Mouse (Mus musculus) small intestine, adult 2 months (tissue): ENCODE results near the gene Olfr67. TPM values are rescaled to one million over a fixed set of nuclear protein-coding genes. Genes with fewer than 3 reads are reported as not detected.

Source experiments
- H3K27ac ChIP-seq: fragments of 200-500 bp; 2 replicates; pipeline ENCODE4 v1.5.1; 2012; ENCODE audit warnings: low read depth, low read length, control low read depth, inconsistent platforms; ENCODE audit not compliant: insufficient read depth
- H3K27me3 ChIP-seq: fragments of 200-500 bp; 2 replicates; pipeline ENCODE4 v1.6.1; 2012; ENCODE audit warnings: mild to moderate bottlenecking, moderate library complexity, low read length, inconsistent platforms; ENCODE audit not compliant: control insufficient read depth, insufficient read depth
- H3K36me3 ChIP-seq: fragments of 200-500 bp; 2 replicates; pipeline ENCODE4 v1.6.1; 2012; ENCODE audit warnings: mild to moderate bottlenecking, low read length, control low read depth, inconsistent platforms; ENCODE audit not compliant: control insufficient read depth, insufficient read depth
- H3K4me1 ChIP-seq: fragments of 200-500 bp; 2 replicates; pipeline ENCODE4 v1.6.1; 2012; ENCODE audit warnings: low read length, inconsistent platforms, mixed read lengths; ENCODE audit not compliant: control insufficient read depth, insufficient read depth, insufficient read length
- H3K4me3 ChIP-seq: fragments of 200-500 bp; 2 replicates; pipeline ENCODE4 v1.5.1; 2012; ENCODE audit warnings: low read depth, mild to moderate bottlenecking, control low read depth, inconsistent platforms, low read length, moderate library complexity
- CTCF ChIP-seq: fragments of 200-500 bp; IDR thresholded peaks from 2 replicates; pipeline ENCODE4 v1.5.1; 2012; ENCODE audit warnings: low read depth, mild to moderate bottlenecking, control low read depth, inconsistent platforms, low read length, moderate library complexity, mixed read lengths; ENCODE audit not compliant: insufficient replicate concordance, insufficient read length; ENCODE audit errors: extremely low read depth
- POLR2A ChIP-seq: fragments of 200-500 bp; IDR thresholded peaks from 2 replicates; pipeline ENCODE4 v1.6.1; 2012; ENCODE audit warnings: low read depth, mild to moderate bottlenecking, control low read depth, inconsistent platforms, low read length, moderate library complexity
- WGBS: fragments of 180-500 bp; shearing (Covaris S2); methylation state at CpG from one replicate; pipeline ENCODE4 v1.1.7; 2018; 5-methylcytosine and 5-hydroxymethylcytosine counted together
- polyA plus RNA-seq: library from polyadenylated mRNA; depleted of rRNA; stranded (reverse); fragments of >200 nt; gene quantifications from 2 replicates; pipeline ENCODE4 v1.2.3, GENCODE M21; 2012; rRNA removed

Olfr67 gene
- polyA plus RNA-seq, 1 experiment: not detected

GRCm38 (mm10) chr7:103757233-103757632 is 34.4 kb downstream of the Olfr67 start, which contains the start of gene Olfr630:
Gene Olfr630, minus strand, starts transcription at chr7:103757333.
- Histone ChIP-seq H3K27me3 (no peaks in the 10 kb centered on the region), H3K36me3 (no peaks in the 10 kb centered on the region), H3K4me3 (no peak within 1 kb of the TSS), H3K27ac (no peak within 1 kb of the TSS), H3K4me1 (no peaks in the 10 kb centered on the region)
- no peak for TF ChIP-seq CTCF
- TF ChIP-seq POLR2A: no peak
- WGBS: 44% methylated on average over 2 of the region's 2 CpGs

- Histone ChIP-seq H3K27ac (no peak within 1 kb of the TSS), H3K4me1 (no peaks in the 10 kb centered on the region), H3K36me3 (no peaks in the 10 kb centered on the region), H3K4me3 (no peak within 1 kb of the TSS), H3K27me3 (no peaks in the 10 kb centered on the region)
- WGBS: 70% methylated on average over 2 of the region's 2 CpGs
- TF ChIP-seq CTCF (no peak), POLR2A (no peak)
Measured at GRCm38 (mm10) chr7:103744843-103745242, 46.8 kb downstream of the Olfr67 start, which contains the start of gene Olfr629. Gene Olfr629, minus strand, starts transcription at chr7:103744943.

Other genes with a start within 250 kb of the Olfr67 start
- not detected in 2 replicates for gene Olfr612, start 249.1 kb downstream of the Olfr67 start, polyA plus RNA-seq
- not detected in 2 replicates for gene Olfr613, start 243.7 kb downstream of the Olfr67 start, polyA plus RNA-seq
- not detected in 2 replicates for gene Olfr615, start 235.7 kb downstream of the Olfr67 start, polyA plus RNA-seq
- not detected in 2 replicates for gene Olfr616, start 222.7 kb downstream of the Olfr67 start, polyA plus RNA-seq
- not detected in 2 replicates for gene Olfr617, start 218.8 kb downstream of the Olfr67 start, polyA plus RNA-seq
- not detected in 2 replicates for gene Olfr618, start 201.7 kb downstream of the Olfr67 start, polyA plus RNA-seq
- gene Olfr619, start 191.2 kb downstream of the Olfr67 start, polyA plus RNA-seq: not detected in 2 replicates
- gene Olfr620, start 179.3 kb downstream of the Olfr67 start, polyA plus RNA-seq: not detected in 2 replicates
- gene Olfr622, start 149.1 kb downstream of the Olfr67 start, polyA plus RNA-seq: not detected in 2 replicates
- gene Olfr623, start 128.1 kb downstream of the Olfr67 start, polyA plus RNA-seq: not detected in 2 replicates
- gene Olfr624, start 120.6 kb downstream of the Olfr67 start, polyA plus RNA-seq: not detected in 2 replicates
- gene Olfr625-ps1, start 109.1 kb downstream of the Olfr67 start, polyA plus RNA-seq: not detected in 2 replicates
- not detected in 2 replicates for gene Olfr243, start 77.2 kb downstream of the Olfr67 start, polyA plus RNA-seq
- gene Olfr628, start 61.4 kb downstream of the Olfr67 start, polyA plus RNA-seq: not detected in 2 replicates
- not detected in 2 replicates for gene Olfr629, start 46.9 kb downstream of the Olfr67 start, polyA plus RNA-seq
- not detected in 2 replicates for gene Olfr630, start 34.5 kb downstream of the Olfr67 start, polyA plus RNA-seq
- gene Olfr69, start 20.2 kb downstream of the Olfr67 start, polyA plus RNA-seq: not detected in 2 replicates
- gene Olfr68, start 12.1 kb downstream of the Olfr67 start, polyA plus RNA-seq: not detected in 2 replicates
- gene Hbb-bt, start 22.2 kb upstream of the Olfr67 start, polyA plus RNA-seq: 7.2 and 8.9 TPM in 2 replicates
- gene Hbb-bs, start 36.3 kb upstream of the Olfr67 start, polyA plus RNA-seq: 59.9 and 74.9 TPM in 2 replicates
- not detected in 2 replicates for gene Hbb-bh2, start 48.7 kb upstream of the Olfr67 start, polyA plus RNA-seq
- not detected in 2 replicates for gene Hbb-bh1, start 51.3 kb upstream of the Olfr67 start, polyA plus RNA-seq
- gene Hbb-y, start 61.4 kb upstream of the Olfr67 start, polyA plus RNA-seq: not detected in 2 replicates
- gene Olfr66, start 94.4 kb upstream of the Olfr67 start, polyA plus RNA-seq: not detected in 2 replicates
- not detected in 2 replicates for gene Olfr64, start 102.7 kb upstream of the Olfr67 start, polyA plus RNA-seq
- gene Olfr65, start 111.7 kb upstream of the Olfr67 start, polyA plus RNA-seq: not detected in 2 replicates
- not detected in 2 replicates for gene Olfr631, start 137.0 kb upstream of the Olfr67 start, polyA plus RNA-seq
- gene Olfr632, start 142.5 kb upstream of the Olfr67 start, polyA plus RNA-seq: not detected in 2 replicates
- gene Olfr633, start 152.6 kb upstream of the Olfr67 start, polyA plus RNA-seq: not detected in 2 replicates
- gene Olfr635, start 179.3 kb upstream of the Olfr67 start, polyA plus RNA-seq: not detected in 2 replicates
- gene Olfr638, start 206.9 kb upstream of the Olfr67 start, polyA plus RNA-seq: not detected in 2 replicates
- not detected in 2 replicates for gene Olfr639, start 225.5 kb upstream of the Olfr67 start, polyA plus RNA-seq
- not detected in 2 replicates for gene Olfr640, start 233.8 kb upstream of the Olfr67 start, polyA plus RNA-seq
- not detected in 2 replicates for gene Olfr641, start 243.6 kb upstream of the Olfr67 start, polyA plus RNA-seq